Mouse (Mus musculus) frontal cortex, postnatal 36 days (tissue): ENCODE results near the gene Zfp617.
"Not testable (repeated sequence)": the region's sequence is repeated elsewhere in the genome, so short reads cannot be mapped to it uniquely, and the experiment has no call there.

Experiments used
- DNase-seq, 2 experiments: peaks; one replicate each; pipeline ENCODE4 v3.0.0; 2022; ENCODE audit warnings: low spot score in 2 of 2

Zfp617 gene

DNA sequence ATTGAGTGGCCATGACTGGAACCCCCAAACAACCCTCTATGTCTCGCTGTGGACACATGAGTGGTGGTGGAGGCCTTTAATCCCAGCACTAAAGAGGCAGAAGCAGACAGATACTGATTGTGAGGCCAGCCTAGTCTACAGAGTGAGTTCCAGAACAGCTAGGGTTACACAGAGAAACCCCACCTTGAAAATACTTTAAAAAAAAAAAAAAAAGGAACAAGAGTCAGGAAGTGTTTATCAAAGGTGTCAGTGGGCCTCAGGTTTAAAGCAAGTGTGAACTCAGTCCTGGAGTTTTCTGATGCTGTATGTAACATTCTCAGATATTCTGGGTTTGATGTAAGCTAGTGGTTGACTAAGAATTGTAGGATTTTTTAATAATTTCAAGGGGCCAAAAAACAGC, 44.1 kb downstream of the Zfp617 start:
- no peak for DNase-seq

- DNase-seq: not testable (repeated sequence)
These were observed 44.7 kb downstream of the Zfp617 start for GRCm38 (mm10) chr8:71952961-71953700.

DNA sequence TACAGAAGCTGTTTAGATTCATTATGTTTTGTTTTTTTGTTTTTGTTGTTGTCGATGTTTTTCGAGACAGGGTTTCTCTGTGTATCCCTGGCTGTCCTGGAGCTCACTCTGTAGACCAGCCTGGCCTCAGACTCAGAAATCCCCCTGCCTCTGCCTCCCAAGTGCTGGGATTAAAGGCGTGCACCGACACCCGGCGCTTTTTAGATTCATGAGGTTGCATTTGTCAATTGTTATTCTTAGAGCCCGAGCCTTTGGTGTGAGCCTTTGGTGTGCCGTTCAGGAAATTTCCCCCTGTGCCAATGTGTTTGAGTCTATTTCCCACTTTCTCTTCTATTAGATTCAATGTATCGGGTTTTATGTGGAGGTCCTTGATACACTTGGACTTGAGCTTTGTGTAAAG, 46.2 kb downstream of the Zfp617 start:
- DNase-seq: no peak

DNA sequence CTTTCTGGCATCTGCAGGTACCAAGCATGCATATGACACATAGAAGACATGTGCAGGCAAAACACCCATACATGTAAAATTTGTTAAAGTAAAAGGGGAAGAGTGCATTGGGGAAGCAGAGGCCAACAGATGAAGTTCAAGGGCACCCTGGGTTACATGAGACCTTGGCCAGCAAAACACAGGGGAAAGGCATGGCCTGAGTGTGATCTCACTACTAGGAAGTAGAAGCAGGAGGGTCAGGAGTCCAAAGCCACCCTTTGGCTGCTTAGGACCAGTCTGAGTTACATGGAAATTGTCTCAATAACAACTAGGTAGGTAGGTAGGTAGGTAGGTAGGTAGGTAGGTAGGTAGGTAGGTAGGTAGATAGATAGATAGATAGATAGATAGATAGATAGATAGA, 52.0 kb downstream of the Zfp617 start:
- no peak for DNase-seq

- DNase-seq: no peak
These were observed 53.4 kb downstream of the Zfp617 start for GRCm38 (mm10) chr8:71961796-71962195.

DNA sequence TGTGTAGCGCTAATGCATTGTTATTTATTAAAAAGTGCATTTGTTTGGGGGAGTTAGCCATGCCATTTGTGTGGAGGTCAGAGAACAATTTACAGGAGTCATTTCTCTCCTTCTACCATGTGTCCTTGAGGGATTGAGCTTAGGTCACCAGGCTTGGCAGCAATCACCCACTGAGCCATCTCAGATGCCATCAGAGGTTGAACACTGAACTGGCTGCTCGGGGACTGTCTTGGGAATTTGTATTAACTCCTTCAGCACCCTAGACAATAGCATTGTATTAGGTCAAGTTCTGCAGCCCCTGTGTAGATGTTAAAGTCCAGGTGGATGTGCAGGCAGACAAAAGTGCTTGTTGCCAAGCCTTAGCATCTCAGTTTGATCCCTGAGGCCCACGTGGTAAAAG, 55.6 kb downstream of the Zfp617 start:
- DNase-seq: no peak

DNA sequence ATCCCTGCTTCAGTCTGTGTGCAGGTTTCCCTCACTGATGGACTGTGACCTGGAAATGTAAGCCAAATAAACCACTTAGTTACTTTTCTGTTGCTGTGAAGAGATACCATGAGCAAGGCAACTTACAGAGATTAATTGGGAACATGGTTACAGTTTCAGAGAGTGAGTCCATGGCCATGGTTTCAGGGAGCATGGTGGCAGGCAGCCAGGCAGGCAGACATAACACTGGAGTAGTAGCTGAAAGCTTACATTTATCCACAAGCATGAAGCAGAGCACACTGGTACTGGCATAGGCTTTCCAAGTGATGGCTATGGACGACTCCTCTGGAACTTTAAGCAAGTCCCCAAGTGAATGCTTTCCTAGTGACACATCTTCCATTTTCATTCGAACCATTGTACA, 56.7 kb downstream of the Zfp617 start:
- no peak for DNase-seq

- no peak for DNase-seq
These were observed 58.0 kb downstream of the Zfp617 start for GRCm38 (mm10) chr8:71966411-71966810.

GRCm38 (mm10) chr8:71967261-71967660, 58.8 kb downstream of the Zfp617 start:
- DNase-seq: no peak

- DNase-seq: no peak
These were observed 59.7 kb downstream of the Zfp617 start for GRCm38 (mm10) chr8:71968100-71968499.

GRCm38 (mm10) chr8:71968636-71969035, 60.2 kb downstream of the Zfp617 start:
- no peak for DNase-seq

DNA sequence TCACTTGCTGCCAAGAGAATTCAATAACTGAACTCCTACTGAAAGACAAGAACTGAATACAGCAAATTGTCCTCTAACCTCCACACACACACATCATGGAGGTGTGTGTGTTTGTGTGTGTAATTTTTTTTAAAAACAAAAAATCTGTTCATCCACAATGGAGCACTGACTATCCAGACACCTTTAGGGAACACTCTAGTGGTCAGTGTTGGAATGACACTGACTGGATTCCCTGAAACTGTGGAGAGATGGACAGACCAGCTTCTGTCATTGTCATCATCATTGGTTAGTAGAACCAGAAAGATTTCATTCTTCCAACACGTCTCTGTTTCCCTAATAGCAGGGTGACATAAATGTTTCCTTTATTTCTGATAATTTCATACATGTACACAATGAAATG, 63.5 kb downstream of the Zfp617 start:
- DNase-seq: peak in 1 of 2 experiments; percentile 12

DNA sequence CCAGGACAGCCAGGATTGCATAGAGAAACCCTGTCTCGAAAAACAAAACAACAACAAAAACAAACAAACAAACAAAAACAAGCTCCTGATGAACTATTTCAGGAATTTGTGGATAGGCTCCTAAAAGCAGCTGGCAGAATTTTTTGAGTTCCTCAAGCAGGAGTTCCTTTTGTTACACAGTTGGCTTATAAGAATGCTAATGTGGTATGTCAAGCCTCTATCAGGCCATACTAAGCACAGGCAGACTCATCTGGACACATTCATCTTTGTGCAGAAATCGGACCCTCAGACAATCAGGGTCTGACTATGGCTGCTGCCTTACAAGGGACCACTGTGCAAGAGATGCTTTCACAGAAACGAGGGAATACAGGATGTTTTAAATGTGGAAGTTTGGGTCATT, 65.8 kb downstream of the Zfp617 start:
- DNase-seq: no peak

- DNase-seq: no peak
These were observed 72.6 kb downstream of the Zfp617 start for GRCm38 (mm10) chr8:71981032-71981431.

- no peak for DNase-seq
These were observed 73.0 kb downstream of the Zfp617 start for GRCm38 (mm10) chr8:71981456-71981855.
